Mouse (Mus musculus) midbrain, embryonic 15.5 days (tissue): ENCODE measurements at regions not wholly inside any gene's neighbourhood (a gene's known extent, or its start where the extent isn't known, plus 50 kb on each side); places are given as distances from the start of the nearest gene placed in this dataset.
A peak's percentile ranks its signal among the peaks of the same experiment; 100 is the strongest.

Source experiments
- ATAC-seq: fragments of 200-750 bp; cut with Nextera tagmentation; replicated peaks from 2 replicates; pipeline ENCODE4 v1.8.0; 2017; ENCODE audit warnings: moderate TSS enrichment
- H3K27ac ChIP-seq: fragments of 300-500 bp; sonication (generic); 2 replicates; pipeline ENCODE4 v1.5.1; 2015; ENCODE audit warnings: mild to moderate bottlenecking, inconsistent platforms
- H3K27me3 ChIP-seq: fragments of 300-500 bp; sonication (generic); replicated peaks from 2 replicates; pipeline ENCODE4 v1.6.1; 2015; ENCODE audit warnings: inconsistent platforms
- H3K36me3 ChIP-seq: fragments of 300-500 bp; sonication (generic); replicated peaks from 2 replicates; pipeline ENCODE4 v1.6.1; 2015; ENCODE audit warnings: inconsistent platforms
- H3K4me1 ChIP-seq: fragments of 300-500 bp; sonication (generic); 2 replicates; pipeline ENCODE4 v1.6.1; 2015; ENCODE audit warnings: inconsistent platforms
- H3K4me2 ChIP-seq: fragments of 300-500 bp; sonication (generic); 2 replicates; pipeline ENCODE4 v1.6.1; 2015; ENCODE audit warnings: inconsistent platforms, mild to moderate bottlenecking, moderate library complexity
- H3K4me3 ChIP-seq: fragments of 300-500 bp; sonication (generic); 2 replicates; pipeline ENCODE4 v1.5.1; 2015; ENCODE audit warnings: mild to moderate bottlenecking, inconsistent platforms
- H3K9ac ChIP-seq: fragments of 300-500 bp; sonication (generic); 2 replicates; pipeline ENCODE4 v1.6.1; 2015; ENCODE audit warnings: mild to moderate bottlenecking, inconsistent platforms
- H3K9me3 ChIP-seq: fragments of 300-500 bp; sonication (generic); 2 replicates; pipeline ENCODE4 v1.6.1; 2016; ENCODE audit warnings: inconsistent platforms
- WGBS: fragments of 180-500 bp; shearing (Covaris S2); methylation state at CpG from one replicate; pipeline ENCODE4 v1.1.7; 2015; ENCODE audit warnings: mixed read lengths; 5-methylcytosine and 5-hydroxymethylcytosine counted together

DNA sequence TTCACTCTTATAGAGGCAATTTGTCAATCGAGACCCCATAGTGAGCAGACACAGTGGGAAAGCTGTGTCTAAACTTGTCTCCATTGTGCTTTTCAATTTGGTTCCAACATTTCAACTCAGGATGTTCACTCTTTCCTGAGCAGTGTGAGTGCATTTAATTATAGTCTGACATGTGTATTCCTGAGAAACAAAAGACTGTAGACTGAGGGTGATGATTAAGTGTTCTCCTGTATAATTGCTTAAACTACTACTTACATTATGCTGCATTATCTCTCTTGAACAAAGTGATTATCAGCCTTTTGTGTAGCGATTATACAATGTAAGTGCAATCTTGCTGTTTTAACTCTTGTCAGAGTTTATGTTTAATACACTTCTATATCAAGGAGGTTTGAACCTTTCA is 87.9 kb downstream of the 1700008P02Rik start:
- H3K9me3 ChIP-seq: no peaks in the 10 kb centered on the region
- WGBS: 78% methylated on average over 2 of the region's 2 CpGs
- no peak overlapping the region for H3K4me2 ChIP-seq
- no peak for ATAC-seq
- no peak overlapping the region for H3K9ac ChIP-seq
- H3K4me1 ChIP-seq: no peaks in the 10 kb centered on the region
- H3K27me3 ChIP-seq: no peaks in the 10 kb centered on the region
- no peak overlapping the region for H3K4me3 ChIP-seq
- no peaks in the 10 kb centered on the region for H3K36me3 ChIP-seq
- no peak overlapping the region for H3K27ac ChIP-seq

DNA sequence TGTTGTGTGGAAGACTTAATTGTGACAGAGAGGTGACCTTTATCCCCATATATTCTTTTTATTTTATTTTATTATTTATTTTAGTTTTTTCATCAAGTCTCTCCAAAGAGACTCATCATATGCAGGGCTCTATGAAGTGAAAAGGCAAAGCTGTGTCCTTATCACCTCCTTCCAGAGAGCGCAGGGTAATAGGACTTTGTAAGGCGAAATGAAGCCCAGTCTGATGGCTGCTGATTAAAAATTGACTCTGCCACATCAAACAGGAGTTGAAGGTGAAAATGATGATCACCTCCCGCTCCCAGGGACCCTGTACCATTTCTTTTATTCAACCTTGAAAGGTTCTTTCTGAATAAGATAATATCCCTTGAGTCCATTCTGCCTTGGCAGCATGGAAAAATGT is 94.3 kb downstream of the 1700008P02Rik start:
- Histone ChIP-seq H3K9ac (no peak overlapping the region), H3K27ac (no peak overlapping the region), H3K4me2 (no peak overlapping the region), H3K36me3 (no peaks in the 10 kb centered on the region), H3K27me3 (no peaks in the 10 kb centered on the region), H3K4me1 (no peaks in the 10 kb centered on the region), H3K4me3 (no peak overlapping the region), H3K9me3 (no peaks in the 10 kb centered on the region)
- WGBS: 57% methylated on average over 3 of the region's 3 CpGs
- ATAC-seq: peak; percentile 77

DNA sequence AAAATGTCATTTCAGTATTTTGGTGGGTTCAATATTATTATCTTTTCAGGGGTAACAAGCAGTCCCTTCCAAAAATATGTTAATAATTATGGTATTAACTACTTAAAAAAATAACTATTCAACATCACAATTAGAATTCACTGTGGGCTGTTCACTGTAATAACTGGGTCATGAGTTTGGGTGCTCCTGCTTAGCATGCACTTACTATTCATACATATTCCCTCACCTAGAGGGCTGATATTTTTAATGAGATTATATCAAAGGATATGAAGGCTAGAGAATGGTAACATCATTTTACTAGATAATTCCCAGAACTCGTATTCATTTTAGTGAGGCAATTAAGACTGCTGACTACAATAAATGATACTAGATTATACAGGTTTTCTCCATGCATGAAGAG is 95.1 kb downstream of the 1700008P02Rik start:
- H3K9ac ChIP-seq: no peak overlapping the region
- 58% methylated on average over 1 of the region's 1 CpGs for WGBS
- no peak overlapping the region for H3K27ac ChIP-seq
- H3K4me1 ChIP-seq: no peaks in the 10 kb centered on the region
- H3K36me3 ChIP-seq: no peaks in the 10 kb centered on the region
- H3K27me3 ChIP-seq: no peaks in the 10 kb centered on the region
- no peaks in the 10 kb centered on the region for H3K9me3 ChIP-seq
- ATAC-seq: peak; percentile 69
- no peak overlapping the region for H3K4me3 ChIP-seq
- H3K4me2 ChIP-seq: no peak overlapping the region

GRCm38 (mm10) chr3:6511351-6511750 is 108.9 kb downstream of the 1700008P02Rik start:
- no peaks in the 10 kb centered on the region for H3K4me1 ChIP-seq
- H3K9ac ChIP-seq: no peak overlapping the region
- no peaks in the 10 kb centered on the region for H3K27me3 ChIP-seq
- H3K4me2 ChIP-seq: no peak overlapping the region
- no peak overlapping the region for H3K27ac ChIP-seq
- no peaks in the 10 kb centered on the region for H3K9me3 ChIP-seq
- no peak overlapping the region for H3K4me3 ChIP-seq
- 92% methylated on average over 6 of the region's 6 CpGs for WGBS
- ATAC-seq: no peak
- no peaks in the 10 kb centered on the region for H3K36me3 ChIP-seq

- no peaks in the 10 kb centered on the region for H3K4me1 ChIP-seq
- no peak overlapping the region for H3K9ac ChIP-seq
- no peak overlapping the region for H3K27ac ChIP-seq
- no peak overlapping the region for H3K4me3 ChIP-seq
- no peaks in the 10 kb centered on the region for H3K27me3 ChIP-seq
- no peak for ATAC-seq
- no peak overlapping the region for H3K4me2 ChIP-seq
- no peaks in the 10 kb centered on the region for H3K36me3 ChIP-seq
- WGBS: 92% methylated on average over 1 of the region's 1 CpGs
- H3K9me3 ChIP-seq: no peaks in the 10 kb centered on the region
Observed at GRCm38 (mm10) chr3:6504136-6504535, 116.1 kb downstream of the 1700008P02Rik start.

- no peak for ATAC-seq
- Histone ChIP-seq H3K4me3 (no peak overlapping the region), H3K9ac (no peak overlapping the region), H3K36me3 (no peaks in the 10 kb centered on the region), H3K4me2 (no peak overlapping the region), H3K9me3 (no peaks in the 10 kb centered on the region), H3K4me1 (no peaks in the 10 kb centered on the region), H3K27ac (no peak overlapping the region), H3K27me3 (no peaks in the 10 kb centered on the region)
- WGBS: 83% methylated on average over 3 of the region's 3 CpGs
Observed at GRCm38 (mm10) chr3:6484041-6484440, 136.2 kb downstream of the 1700008P02Rik start.

GRCm38 (mm10) chr3:6481610-6482009 is 138.6 kb downstream of the 1700008P02Rik start:
- Histone ChIP-seq H3K4me3 (no peak overlapping the region), H3K27me3 (no peaks in the 10 kb centered on the region), H3K36me3 (no peaks in the 10 kb centered on the region), H3K9me3 (no peaks in the 10 kb centered on the region), H3K27ac (no peak overlapping the region), H3K4me1 (no peaks in the 10 kb centered on the region), H3K4me2 (no peak overlapping the region), H3K9ac (no peak overlapping the region)
- ATAC-seq: no peak
- 75% methylated on average over 1 of the region's 1 CpGs for WGBS
